Mouse (Mus musculus) C2C12 (cell line): ENCODE data around the gene Gstt3. TPM values are rescaled to one million over a fixed set of nuclear protein-coding genes. Genes with fewer than 3 reads are reported as not detected.

Source experiments
- H3K27me3 ChIP-seq: one replicate; pipeline ENCODE4 v1.6.1; 2011; ENCODE audit not compliant: control insufficient read depth, insufficient read depth, insufficient read length
- H3K36me3 ChIP-seq: one replicate; pipeline ENCODE4 v1.6.1; 2011; ENCODE audit not compliant: control insufficient read depth, insufficient read depth
- H3K4me3 ChIP-seq: one replicate; pipeline ENCODE4 v1.5.1; 2011; ENCODE audit warnings: mild to moderate bottlenecking, control low read depth; ENCODE audit not compliant: poor library complexity, insufficient read depth, severe bottlenecking
- H3K79me2 ChIP-seq: one replicate; pipeline ENCODE4 v1.6.1; 2011; ENCODE audit not compliant: control insufficient read depth, insufficient read depth
- H3K79me3 ChIP-seq: one replicate; pipeline ENCODE4 v1.6.1; 2011; ENCODE audit warnings: low read depth, control low read depth
- H3ac ChIP-seq: one replicate; pipeline ENCODE3; 2011; ENCODE audit warnings: low read depth; ENCODE audit not compliant: control insufficient read depth, insufficient read length
- CEBPB ChIP-seq: IDR thresholded peaks from one replicate; pipeline ENCODE4 v1.6.1; 2011; ENCODE audit warnings: low read depth, mild to moderate bottlenecking, control low read depth, moderate library complexity
- CTCF ChIP-seq: IDR thresholded peaks from one replicate; pipeline ENCODE4 v1.5.1; 2011; ENCODE audit not compliant: control insufficient read depth, insufficient read depth, insufficient read length
- FOSL1 ChIP-seq: IDR thresholded peaks from one replicate; pipeline ENCODE4 v1.8.0; 2011; ENCODE audit warnings: mild to moderate bottlenecking, low read length; ENCODE audit not compliant: poor library complexity, insufficient read depth, severe bottlenecking
- MAX ChIP-seq: IDR thresholded peaks from one replicate; pipeline ENCODE4 v1.6.1; 2011; ENCODE audit warnings: mild to moderate bottlenecking, control low read depth
- MYOD1 ChIP-seq: IDR thresholded peaks from one replicate; pipeline ENCODE4 v1.6.1; 2011; ENCODE audit warnings: low read depth; ENCODE audit not compliant: control insufficient read depth, insufficient read length
- MYOG ChIP-seq: IDR thresholded peaks from one replicate; pipeline ENCODE4 v1.6.1; 2011; ENCODE audit not compliant: control insufficient read depth, insufficient read length; ENCODE audit errors: extremely low read depth
- USF1 ChIP-seq: IDR thresholded peaks from one replicate; pipeline ENCODE4 v1.6.1; 2011; ENCODE audit warnings: low read depth, mild to moderate bottlenecking, control low read depth, moderate library complexity
- long read RNA-seq, 2 experiments: library from polyadenylated mRNA; unstranded; transcript quantifications; one replicate each; pipeline ENCODE4 v2.0.0; 2019 to 2020
- polyA plus RNA-seq: library from polyadenylated mRNA; unstranded; fragments of >200 nt; fragmentation: generic; extraction: Trizol; gene quantifications from one replicate; pipeline ENCODE4 v1.2.1, GENCODE M21; 2012; ENCODE audit warnings: missing spikeins

Gene Gstt3
- polyA plus RNA-seq = 0.13 TPM
- long read RNA-seq, experiment 1, partial matches to known transcripts = 0 of 2 reads
- long read RNA-seq, experiment 1, other reads (novel, unspliced or antisense) = 0 of 2 reads
- long read RNA-seq, experiment 2, partial matches to known transcripts = 0 of 3 reads
- long read RNA-seq, experiment 2, other reads (novel, unspliced or antisense) = 0 of 3 reads

DNA sequence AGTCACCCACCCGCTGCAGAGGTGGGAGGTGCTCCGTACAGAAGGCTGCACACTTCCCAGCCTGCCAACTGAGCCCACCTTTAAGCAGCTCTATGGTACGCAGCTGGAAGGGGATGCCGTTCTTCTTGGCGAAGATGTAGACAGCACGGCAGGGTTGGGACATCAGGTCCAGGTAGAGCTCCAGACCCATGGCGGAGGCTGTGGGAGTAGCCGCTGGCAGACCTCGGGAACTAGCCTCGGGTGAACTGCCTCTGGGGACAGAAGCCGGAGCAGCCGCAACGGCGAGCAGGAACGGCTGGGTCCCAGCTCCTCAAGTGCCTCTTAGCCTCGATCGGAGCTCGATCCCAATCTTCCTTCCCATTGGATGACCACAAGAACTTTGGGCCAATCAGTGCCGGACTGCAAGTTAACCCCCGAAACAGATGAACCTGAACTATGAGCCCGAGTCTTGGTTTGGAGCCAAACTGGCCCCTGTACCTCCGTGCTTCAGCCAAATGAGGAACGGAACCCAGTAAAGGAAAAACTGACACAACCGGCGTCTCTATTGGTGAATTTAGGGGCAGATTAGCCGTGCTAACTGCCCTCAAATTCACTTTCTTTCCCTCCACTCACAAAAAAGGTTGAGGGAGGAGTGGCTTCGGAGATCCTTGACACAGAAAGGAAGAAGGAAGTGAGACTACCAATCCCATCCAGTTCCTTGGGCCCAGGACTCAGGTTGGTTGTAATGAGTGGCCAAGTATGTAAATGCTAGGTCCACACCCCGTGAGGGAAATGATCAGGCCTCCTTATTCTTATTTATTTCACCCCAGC, at the start of gene Gstt3, which contains the start of gene Gm20441:
Gene Gstt3 (minus strand): TSS at position 646 of the 810 bp plus-strand sequence.
Gene Gm20441 (minus strand): TSS at position 186 of the 810 bp plus-strand sequence.
- Histone ChIP-seq H3K36me3 (no peaks in the 10 kb centered on the region), H3K79me3 (no peaks in the 10 kb centered on the region), H3K27me3 (peaks cover 27% of the 10 kb centered on the region), H3ac (peak within 1 kb of the TSS; percentile 12), H3K4me3 (no peak within 1 kb of the TSS), H3K79me2 (no peaks in the 10 kb centered on the region)
- TF ChIP-seq MYOG = no peak
- TF ChIP-seq USF1 = no peak
- no peak for TF ChIP-seq MAX
- TF ChIP-seq MYOD1 = no peak
- no peak for TF ChIP-seq CTCF
- no peak for TF ChIP-seq CEBPB
- TF ChIP-seq FOSL1 = no peak

DNA sequence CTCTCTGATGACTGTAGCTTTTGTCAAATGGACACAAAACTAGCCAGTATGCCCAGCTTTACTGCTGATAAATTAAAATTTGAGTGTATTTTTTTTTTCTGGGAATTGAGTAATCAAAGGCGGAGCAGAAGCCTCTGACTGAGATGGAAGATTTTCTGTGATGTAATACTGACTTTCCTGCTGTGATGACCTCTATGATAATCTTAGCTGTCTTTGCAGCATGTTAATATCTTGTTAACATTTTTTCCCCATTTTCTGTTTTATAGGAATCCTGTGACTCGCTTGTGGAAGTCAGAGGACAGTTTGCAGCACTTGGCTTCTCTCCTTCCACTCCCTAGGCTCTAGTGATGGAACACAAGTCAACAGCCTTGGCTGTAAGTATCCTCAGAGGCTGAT, 49.1 kb upstream of the Gstt3 start:
- H3K79me3 ChIP-seq = no peaks in the 10 kb centered on the region
- TF ChIP-seq CEBPB (peak; percentile 14), MYOG (no peak)
- H3K4me3 ChIP-seq = no peak overlapping the region
- no peaks in the 10 kb centered on the region for H3K79me2 ChIP-seq
- H3ac ChIP-seq = no peak overlapping the region
- no peaks in the 10 kb centered on the region for H3K27me3 ChIP-seq
- H3K36me3 ChIP-seq = no peaks in the 10 kb centered on the region

DNA sequence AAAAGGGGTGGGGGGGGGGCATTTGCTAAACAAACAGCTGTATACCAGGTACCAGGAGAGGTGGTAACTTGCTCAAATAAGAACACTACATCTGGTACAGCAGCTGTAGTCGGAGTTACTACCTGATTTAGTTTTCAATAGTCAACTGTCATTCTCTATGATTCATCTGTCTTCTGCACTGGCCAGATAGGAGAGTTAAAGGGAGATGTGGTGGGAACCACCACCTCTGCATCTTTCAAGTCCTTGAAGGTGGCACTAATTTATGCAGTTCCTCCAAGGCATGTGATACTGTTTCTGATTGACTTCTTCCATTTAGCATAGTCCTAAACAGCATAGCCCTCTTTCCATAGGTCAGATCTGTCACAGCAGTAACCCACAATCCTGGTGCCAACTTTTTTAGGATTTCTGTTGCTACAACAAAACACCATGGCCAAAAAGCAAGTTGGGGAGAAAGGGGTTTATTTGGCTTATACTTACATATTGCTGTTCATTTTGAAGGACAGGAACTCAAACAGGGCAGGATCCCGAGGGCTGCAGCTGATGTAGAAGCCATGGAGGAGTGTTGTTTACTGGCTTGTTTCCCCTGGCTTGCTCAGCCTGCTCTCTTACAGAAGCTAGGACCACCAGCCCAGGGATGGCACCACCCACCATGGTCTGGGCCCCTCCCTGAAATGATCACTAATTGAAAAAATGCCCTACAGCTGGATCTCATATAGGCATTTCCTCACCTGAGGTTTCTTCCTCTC, 48.5 kb upstream of the Gstt3 start:
- no peaks in the 10 kb centered on the region for H3K27me3 ChIP-seq
- H3K79me3 ChIP-seq = no peaks in the 10 kb centered on the region
- H3ac ChIP-seq = no peak overlapping the region
- TF ChIP-seq MAX (no peak), FOSL1 (no peak), CEBPB (no peak), CTCF (no peak), USF1 (no peak), MYOG (no peak), MYOD1 (no peak)
- H3K4me3 ChIP-seq = no peak overlapping the region
- H3K79me2 ChIP-seq = no peaks in the 10 kb centered on the region
- no peaks in the 10 kb centered on the region for H3K36me3 ChIP-seq

DNA sequence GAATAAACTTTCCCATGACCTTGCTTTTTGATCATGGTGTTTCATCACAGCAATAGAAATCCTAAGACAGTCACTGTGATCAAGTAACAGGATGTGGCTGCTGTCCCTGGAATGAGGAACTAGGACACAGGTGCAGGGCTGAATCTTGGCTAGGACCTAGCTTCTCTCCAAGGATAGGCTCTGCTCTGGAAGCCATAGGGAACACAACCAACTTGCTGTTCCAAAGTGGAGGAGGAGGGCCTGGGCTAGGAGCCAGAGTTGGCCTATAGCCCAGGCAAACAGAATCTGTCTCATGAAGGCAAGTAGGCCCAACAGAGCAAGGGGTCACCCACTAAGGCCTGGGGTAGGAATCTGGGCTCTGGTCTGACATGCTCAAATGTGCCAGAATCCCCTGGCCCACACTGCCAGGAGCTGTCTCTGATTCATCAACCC, 47.3 kb upstream of the Gstt3 start:
- Histone ChIP-seq H3K4me3 (no peak overlapping the region), H3K79me3 (no peaks in the 10 kb centered on the region), H3K79me2 (no peaks in the 10 kb centered on the region), H3ac (no peak overlapping the region), H3K36me3 (no peaks in the 10 kb centered on the region), H3K27me3 (no peaks in the 10 kb centered on the region)
- TF ChIP-seq CEBPB (peak; percentile 58), MYOG (no peak), FOSL1 (no peak)

DNA sequence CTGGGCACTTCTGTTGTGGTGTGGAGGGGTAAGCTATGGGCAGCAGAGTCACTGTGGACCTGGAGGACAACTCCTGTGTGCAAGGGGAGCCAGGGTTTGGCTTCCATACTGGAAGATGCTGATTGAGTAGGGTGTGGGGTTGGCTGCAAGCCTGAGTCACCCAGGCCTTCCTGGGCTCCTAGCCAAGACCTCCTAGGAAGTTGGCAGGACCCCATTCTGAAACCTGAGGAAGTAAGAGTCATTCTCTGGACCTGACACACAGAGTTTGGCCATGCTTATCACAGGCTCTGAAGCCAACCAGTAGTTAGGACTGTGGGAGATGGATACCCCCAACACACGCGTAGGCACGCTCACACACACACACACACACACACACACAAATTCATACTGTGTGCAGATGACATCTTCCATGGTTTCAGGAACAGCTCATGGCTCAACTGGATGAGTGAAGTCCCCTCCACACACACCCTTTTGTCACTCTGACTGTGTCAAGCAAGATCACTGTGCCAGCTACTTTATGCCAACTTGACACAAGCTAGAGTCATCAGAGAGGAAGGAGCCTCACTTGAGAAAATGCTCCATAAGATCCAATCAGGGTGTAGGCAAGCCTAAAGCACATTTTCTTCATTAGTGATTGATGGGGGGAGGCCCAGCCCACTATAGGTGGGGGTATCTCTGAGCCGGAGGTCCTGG, 46.6 kb upstream of the Gstt3 start:
- Histone ChIP-seq H3K79me2 (no peaks in the 10 kb centered on the region), H3K27me3 (no peaks in the 10 kb centered on the region), H3K36me3 (no peaks in the 10 kb centered on the region), H3K79me3 (no peaks in the 10 kb centered on the region), H3ac (no peak overlapping the region), H3K4me3 (no peak overlapping the region)
- no peak for TF ChIP-seq CTCF
- TF ChIP-seq FOSL1 = peak; percentile 29
- TF ChIP-seq MAX = peak; percentile 24
